Comparison of ENCODE assay signal across 22 mouse cellular contexts in genomic region chr12:117163789-117164188, GRCm38 (mm10).
DNase-seq lines count a peak whose midpoint lies in the region; ATAC-seq and TF ChIP-seq lines count a peak whose summit lies in the region.
"Had no signal": no experiment of that assay in that cellular context is flagged by ENCODE, and none has a peak within 500 bp of the region (broad histone marks: within the 10 kb centered on the region; RNA-seq: fewer than 3 reads in every experiment).

No protein-coding gene starts in this region.

- H3K27me3 ChIP-seq in embryonic facial prominence, embryonic 14.5 days (replicated peaks; ENCODE audit: control insufficient read depth, insufficient read depth, low read length) = peaks cover 42% of the 10 kb centered on the region
- peaks cover 47% of the 10 kb centered on the region for H3K27me3 ChIP-seq in embryonic facial prominence, embryonic 10.5 days (replicated peaks; ENCODE audit: low read depth, poor library complexity, severe bottlenecking)
- peaks cover 32% of the 10 kb centered on the region for H3K27me3 ChIP-seq in lung, embryonic 14.5 days (ENCODE audit: insufficient read depth, low read length)
- no peaks in the 10 kb centered on the region for H3K27me3 ChIP-seq in CH12.LX (replicated peaks)

- H3K4me3 ChIP-seq in embryonic facial prominence, embryonic 14.5 days (ENCODE audit: low read depth, low read length) = no peak overlapping the region
- no peak overlapping the region for H3K4me3 ChIP-seq in embryonic facial prominence, embryonic 10.5 days
- no peak overlapping the region for H3K4me3 ChIP-seq in lung, embryonic 14.5 days (ENCODE audit: low read depth, low read length)
- H3K4me3 ChIP-seq in lung, adult 2 months (replicated peaks; ENCODE audit: extremely low read depth, low read depth, low read length) = no peak overlapping the region
- no peak overlapping the region for H3K4me3 ChIP-seq in CH12.LX (replicated peaks in 1 of 3; ENCODE audit: low read depth in 2 of 3, low read length in 2 of 3, poor library complexity in 1 of 3)
- H3K4me3 ChIP-seq: gastrocnemius, adult 2 months; hindbrain, embryonic 13.5 days; limb, embryonic 15.5 days; neural tube, embryonic 15.5 days had no signal

- no peak overlapping the region for H3K9ac ChIP-seq in embryonic facial prominence, embryonic 14.5 days (ENCODE audit: low read depth, low read length)
- H3K9ac ChIP-seq in lung, embryonic 14.5 days = no peak overlapping the region
- no peak overlapping the region for H3K9ac ChIP-seq in CH12.LX (ENCODE audit: insufficient read depth, low read depth)
- H3K9ac ChIP-seq: hindbrain, embryonic 13.5 days; limb, embryonic 15.5 days; liver, embryonic 14.5 days; neural tube, embryonic 15.5 days had no signal

- H3K36me3 ChIP-seq in embryonic facial prominence, embryonic 14.5 days (ENCODE audit: control insufficient read depth, insufficient read depth, low read length) = no peaks in the 10 kb centered on the region
- peaks cover 21% of the 10 kb centered on the region for H3K36me3 ChIP-seq in embryonic facial prominence, embryonic 10.5 days (replicated peaks)
- no peaks in the 10 kb centered on the region for H3K36me3 ChIP-seq in lung, embryonic 14.5 days (ENCODE audit: insufficient read depth)
- no peaks in the 10 kb centered on the region for H3K36me3 ChIP-seq in CH12.LX (replicated peaks in 1 of 2; ENCODE audit: control insufficient read depth in 1 of 2, insufficient read depth in 1 of 2, low read length in 1 of 2)
- H3K36me3 ChIP-seq: G1E; limb, embryonic 15.5 days; neural tube, embryonic 15.5 days had no signal

- H3K4me2 ChIP-seq in embryonic facial prominence, embryonic 14.5 days (ENCODE audit: low read depth, low read length) = no peak overlapping the region
- no peak overlapping the region for H3K4me2 ChIP-seq in lung, embryonic 14.5 days
- H3K4me2 ChIP-seq in CH12.LX (ENCODE audit: insufficient read depth, low read depth, poor library complexity, severe bottlenecking) = no peak overlapping the region
- H3K4me2 ChIP-seq: hindbrain, embryonic 13.5 days; limb, embryonic 15.5 days; neural tube, embryonic 15.5 days had no signal

- H3K79me2 ChIP-seq in CH12.LX (replicated peaks; ENCODE audit: control insufficient read depth, extremely low read depth, insufficient read depth, poor library complexity, severe bottlenecking) = no peaks in the 10 kb centered on the region

- ATAC-seq in embryonic facial prominence, embryonic 14.5 days (ENCODE audit: low read depth) = 0 out of 2 replicates have a peak, but pooled peaks have one; percentile 38
- ATAC-seq in lung, embryonic 14.5 days (ENCODE audit: insufficient read depth) = peak; percentile 55; the same call in 1 of the 2 replicates
- ATAC-seq: inflammation-experienced regulatory T-cells, adult 6 months; Patski had no signal

- no peak for TF ChIP-seq POLR2A in lung, adult 2 months (IDR thresholded peaks at IDR 0.05; ENCODE audit: borderline replicate concordance, extremely low read depth, low read depth, low read length)
- TF ChIP-seq POLR2A in CH12.LX (IDR thresholded peaks at IDR 0.05; ENCODE audit: low read depth, low read length) = no peak

- peaks cover 12% of the 10 kb centered on the region for H3K4me1 ChIP-seq in embryonic facial prominence, embryonic 14.5 days (ENCODE audit: control insufficient read depth, insufficient read depth, low read length)
- H3K4me1 ChIP-seq in embryonic facial prominence, embryonic 10.5 days = peaks cover 53% of the 10 kb centered on the region
- no peaks in the 10 kb centered on the region for H3K4me1 ChIP-seq in lung, embryonic 14.5 days (ENCODE audit: insufficient read depth)
- no peaks in the 10 kb centered on the region; the same call in 1 of the 2 replicates for H3K4me1 ChIP-seq in lung, adult 2 months (ENCODE audit: control insufficient read depth, insufficient read depth, low read length)
- H3K4me1 ChIP-seq in CH12.LX (ENCODE audit: control insufficient read depth in 1 of 2, insufficient read depth in 2 of 2) = no peaks in the 10 kb centered on the region; a peak in 1 of 4 replicates

- dilution Hi-C loops in CH12.LX (cut with MboI; ENCODE audit: extremely low pct_ligation_motif_present, extremely low pct_unique_long_range_greater_than_20kb, low sequenced_read_pairs) = no loop called here

- no peak for TF ChIP-seq RAD21 in CH12.LX (IDR thresholded peaks at IDR 0.05; ENCODE audit: low read depth, low read length)

- no peak for TF ChIP-seq EP300 in CH12.LX (IDR thresholded peaks at IDR 0.05; ENCODE audit: low read length)

- DNase-seq in embryonic facial prominence, embryonic 14.5 days (ENCODE audit: low spot score) = peak; percentile 48
- DNase-seq in embryonic facial prominence, embryonic 10.5 days (ENCODE audit: low spot score) = no peak
- peak; percentile 75 for DNase-seq in lung, embryonic 14.5 days
- DNase-seq in lung, adult 2 months = no peak
- DNase-seq in CH12.LX (ENCODE audit: extremely low read depth) = no peak
- peak; percentile 13 for DNase-seq in lung, postnatal 14 days
- DNase-seq in left cerebral cortex, adult 9 months (ENCODE audit: low spot score in 2 of 2) = no peak
- no peak for DNase-seq in spleen, postnatal 4 days (ENCODE audit: low spot score in 2 of 2)
- DNase-seq: adrenal gland, adult 2 months; cerebellum, adult 11-12 months; gastrocnemius, adult 2 months; kidney, adult 2 months; layer of hippocampus, adult 9-11 months; left cerebral cortex, postnatal 4 days had no signal

- H3K9me3 ChIP-seq in embryonic facial prominence, embryonic 14.5 days (ENCODE audit: control insufficient read depth, low read length) = no peaks in the 10 kb centered on the region
- no peaks in the 10 kb centered on the region for H3K9me3 ChIP-seq in embryonic facial prominence, embryonic 10.5 days
- H3K9me3 ChIP-seq in lung, embryonic 14.5 days (ENCODE audit: low read depth, low read length) = no peaks in the 10 kb centered on the region
- H3K9me3 ChIP-seq in CH12.LX (replicated peaks; ENCODE audit: low read length) = no peaks in the 10 kb centered on the region
- H3K9me3 ChIP-seq: hindbrain, embryonic 13.5 days; limb, embryonic 15.5 days; neural tube, embryonic 15.5 days had no signal

- no peak for TF ChIP-seq CTCF in lung, embryonic 14.5 days (IDR thresholded peaks at IDR 0.05; ENCODE audit: low read depth)
- no peak for TF ChIP-seq CTCF in lung, adult 2 months (IDR thresholded peaks at IDR 0.05; ENCODE audit: insufficient read depth, low read length)
- TF ChIP-seq CTCF in CH12.LX (conservative IDR thresholded peaks at IDR 0.05 in 1 of 2, IDR thresholded peaks at IDR 0.05 in 1 of 2; ENCODE audit: low read depth in 2 of 2, low read length in 2 of 2) = no peak

- in situ Hi-C loops in CH12.LX (cut with MboI; ENCODE audit: low pct_ligation_motif_present, low pct_unique_long_range_greater_than_20kb, low sequenced_read_pairs) = no loop called here

- 53% methylated on average over 3 of the region's 3 CpGs for WGBS in embryonic facial prominence, embryonic 14.5 days
- WGBS in embryonic facial prominence, embryonic 10.5 days = 68% methylated on average over 3 of the region's 3 CpGs
- WGBS in lung, embryonic 14.5 days = 29% methylated on average over 3 of the region's 3 CpGs
- 43% methylated on average over 3 of the region's 3 CpGs for WGBS in lung, adult 2 months

- no peak overlapping the region for H3K27ac ChIP-seq in embryonic facial prominence, embryonic 14.5 days (replicated peaks; ENCODE audit: low read depth, low read length)
- H3K27ac ChIP-seq in embryonic facial prominence, embryonic 10.5 days (replicated peaks) = no peak overlapping the region
- no peak overlapping the region for H3K27ac ChIP-seq in lung, embryonic 14.5 days (ENCODE audit: low read depth)
- no peak overlapping the region for H3K27ac ChIP-seq in CH12.LX (ENCODE audit: insufficient read depth, low read depth)
- H3K27ac ChIP-seq: gastrocnemius, adult 2 months; hindbrain, embryonic 13.5 days; kidney, postnatal 0 days; limb, embryonic 15.5 days; liver, embryonic 14.5 days; neural tube, embryonic 15.5 days had no signal

TF ChIP-seq in CH12.LX, 34 proteins besides CTCF, POLR2A, EP300 and RAD21:
- TF ChIP-seq NRF1 (IDR thresholded peaks at IDR 0.05; ENCODE audit: low read depth, low read length) = no peak
- peak; percentile 17; the same call in 1 of the 2 replicates for TF ChIP-seq USF1 (IDR thresholded peaks at IDR 0.05; ENCODE audit: low read depth, low read length)
- TF ChIP-seq MXI1 (IDR thresholded peaks at IDR 0.05; ENCODE audit: low read depth, low read length) = no peak
- 0 out of 2 replicates have a peak, but pooled peaks have one; percentile 18 for TF ChIP-seq BHLHE40 (IDR thresholded peaks at IDR 0.05; ENCODE audit: low read depth, low read length)

Comparison
In these comparisons a context has a peak if more than half of its experiments do, and no peak if none do; other contexts are left out.
1. DNase-seq: peak in embryonic facial prominence, embryonic 14.5 days (single experiment), lung, embryonic 14.5 days (single experiment) and lung, postnatal 14 days (single experiment); none in embryonic facial prominence, embryonic 10.5 days (single experiment), lung, adult 2 months (single experiment), CH12.LX (single experiment), left cerebral cortex, adult 9 months (0 of 2) and spleen, postnatal 4 days (0 of 2).